Mouse (Mus musculus) gastrocnemius, adult 2 months (tissue): ENCODE measurements around the gene Pigo. TPM values are rescaled to one million over a fixed set of nuclear protein-coding genes. Genes with fewer than 3 reads are reported as not detected.

Experiments used
- DNase-seq: peaks from one replicate; pipeline ENCODE4 v3.0.0; 2022
- H3K27ac ChIP-seq: fragments of 200-600 bp; 2 replicates; pipeline ENCODE4 v1.8.1; 2022; ENCODE audit warnings: mild to moderate bottlenecking
- H3K4me3 ChIP-seq: fragments of 200-600 bp; 2 replicates; pipeline ENCODE4 v1.8.1; 2022; ENCODE audit warnings: mild to moderate bottlenecking, moderate library complexity
- CTCF ChIP-seq: fragments of 200-600 bp; IDR thresholded peaks from 2 replicates; pipeline ENCODE4 v1.8.1; 2022; ENCODE audit warnings: antibody characterized with exemption, mild to moderate bottlenecking, moderate library complexity
- intact Hi-C: fragments of 180-260 bp; cut with DNase I; formaldehyde crosslinking; loops from one replicate; pipeline ENCODE4 v1.15.1; 2025
- total RNA-seq, 2 experiments: library from RNA; stranded (reverse); gene quantifications; 2 replicates each; pipeline ENCODE4 v1.2.3; 2021

Gene Pigo
- total RNA-seq, 2 experiments from 2014 or later = 4.9 to 10.2 TPM

DNA sequence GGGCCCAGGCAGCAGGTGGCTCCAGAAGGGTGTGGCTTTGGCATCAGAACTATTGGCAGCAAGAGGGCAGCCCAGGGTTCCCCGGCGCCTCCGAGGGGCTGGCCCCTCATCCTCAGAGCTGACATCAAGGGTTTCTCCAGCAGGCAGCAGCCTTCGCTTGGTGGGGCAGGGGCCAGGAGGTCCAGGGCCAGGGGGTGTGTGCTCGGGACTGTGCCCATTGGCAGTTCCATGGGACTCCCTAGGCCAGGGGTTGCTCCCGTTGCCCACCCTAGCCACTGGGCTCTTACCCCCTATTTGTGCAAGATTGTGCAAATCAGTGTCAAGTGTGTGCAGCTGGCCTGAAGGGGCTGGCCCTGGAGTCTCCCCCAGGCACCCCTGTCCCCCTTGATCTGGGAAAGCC is 10.2 kb upstream of the Pigo start:
- H3K27ac ChIP-seq = no peak overlapping the region
- TF ChIP-seq CTCF = no peak
- DNase-seq = no peak
- H3K4me3 ChIP-seq = no peak overlapping the region
- intact Hi-C loops = loop anchor here (10.0 kb wide), 1 partner anchor 519 kb away; no protein-coding TSS in a partner anchor

DNA sequence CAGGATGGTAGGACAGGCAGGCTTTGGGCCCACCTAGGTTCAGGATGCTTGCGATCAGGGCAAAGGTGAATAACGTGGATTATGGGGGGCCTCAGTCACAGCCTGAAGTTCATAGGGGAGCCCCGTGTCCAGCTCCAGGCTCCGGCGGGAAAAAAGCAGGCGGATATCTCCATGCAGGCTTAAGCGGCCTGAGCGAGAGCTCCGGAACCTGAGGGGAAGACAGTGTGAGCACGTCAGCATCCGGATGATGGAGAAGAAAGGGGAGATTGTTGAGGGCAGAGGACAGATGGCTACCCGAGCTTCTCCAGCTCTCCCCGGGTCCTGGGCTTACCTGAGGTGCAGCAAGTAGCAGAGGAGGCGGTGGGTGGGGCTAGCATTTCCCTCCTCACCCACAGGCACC is 7.9 kb upstream of the Pigo start:
- H3K4me3 ChIP-seq = no peak overlapping the region
- TF ChIP-seq CTCF = no peak
- intact Hi-C loops = loop anchor here (10.0 kb wide), 1 partner anchor 521 kb away; no protein-coding TSS in a partner anchor
- H3K27ac ChIP-seq = no peak overlapping the region
- no peak for DNase-seq

DNA sequence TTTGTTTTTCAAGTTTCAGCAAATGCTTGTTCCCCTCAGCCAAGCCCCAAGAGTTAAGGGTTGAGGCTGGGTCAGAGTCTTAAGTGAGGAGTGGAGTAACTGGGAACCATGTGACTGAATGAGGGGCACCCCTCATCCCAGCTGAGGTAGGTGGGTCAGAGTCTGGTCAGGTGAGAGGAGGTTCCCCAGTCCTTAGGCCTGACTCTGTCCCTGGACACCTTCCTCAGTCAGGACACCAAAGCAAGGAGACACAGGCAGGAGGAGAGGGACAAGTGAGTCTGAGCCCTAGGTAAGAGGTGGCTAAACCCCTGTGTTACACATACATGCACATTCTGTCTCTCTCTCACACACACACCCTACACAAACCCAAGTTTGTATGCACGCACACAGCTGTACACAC is 6.9 kb upstream of the Pigo start:
- TF ChIP-seq CTCF = no peak
- intact Hi-C loops = loop anchor here (10.0 kb wide), 1 partner anchor 522 kb away; no protein-coding TSS in a partner anchor
- no peak overlapping the region for H3K27ac ChIP-seq

DNA sequence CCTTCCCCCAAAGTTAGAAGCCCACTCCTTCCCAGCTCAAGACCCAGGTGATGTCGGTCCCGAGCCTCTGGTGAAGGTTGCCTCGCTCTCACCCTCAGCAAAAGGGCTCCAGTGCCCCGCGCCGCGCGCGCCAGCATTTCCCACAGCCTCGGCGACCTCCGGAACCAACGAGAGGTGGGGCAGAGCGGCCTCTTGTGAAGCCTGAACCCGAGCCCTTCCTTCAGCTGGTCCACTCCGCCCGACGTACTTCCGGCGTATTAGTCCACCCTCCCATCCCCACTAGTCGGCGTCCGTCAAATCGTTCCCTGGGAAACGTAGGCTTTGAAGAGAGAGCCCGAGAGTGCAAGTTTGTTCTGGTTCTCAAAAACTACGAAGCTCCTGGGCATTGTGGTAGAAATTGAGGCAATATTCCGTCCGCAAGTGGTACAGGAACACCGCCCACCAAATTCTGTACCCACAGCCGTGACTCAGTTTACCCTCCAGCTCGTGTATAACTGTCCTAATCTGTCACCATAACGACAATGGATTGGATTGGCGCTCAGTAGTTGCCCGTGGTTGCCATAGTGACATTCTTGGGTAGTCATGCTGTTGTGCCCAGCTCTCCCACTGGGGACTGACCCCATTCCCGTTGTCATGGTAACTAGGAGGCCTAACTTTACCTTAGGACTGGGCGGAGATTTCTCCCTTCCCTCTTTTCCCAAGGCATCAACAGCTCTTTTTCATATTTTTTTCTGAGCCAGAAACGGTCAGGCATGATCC is 5.8 kb upstream of the Pigo start, which contains the start of gene Stoml2:
Gene Stoml2, minus strand, starts transcription at position 474 of the 759 bp plus-strand sequence.
- DNase-seq = peak; percentile 94
- Histone ChIP-seq H3K4me3 (peak within 1 kb of the TSS; percentile 86), H3K27ac (peak within 1 kb of the TSS; percentile 90)
- intact Hi-C loops = loop anchor here (10.0 kb wide), 1 partner anchor 523 kb away; no protein-coding TSS in a partner anchor
- TF ChIP-seq CTCF = peak; percentile 33

More for the DNA sequence above, 6.9 kb upstream of the Pigo start:
- H3K4me3 ChIP-seq = no peak overlapping the region
- DNase-seq = no peak

DNA sequence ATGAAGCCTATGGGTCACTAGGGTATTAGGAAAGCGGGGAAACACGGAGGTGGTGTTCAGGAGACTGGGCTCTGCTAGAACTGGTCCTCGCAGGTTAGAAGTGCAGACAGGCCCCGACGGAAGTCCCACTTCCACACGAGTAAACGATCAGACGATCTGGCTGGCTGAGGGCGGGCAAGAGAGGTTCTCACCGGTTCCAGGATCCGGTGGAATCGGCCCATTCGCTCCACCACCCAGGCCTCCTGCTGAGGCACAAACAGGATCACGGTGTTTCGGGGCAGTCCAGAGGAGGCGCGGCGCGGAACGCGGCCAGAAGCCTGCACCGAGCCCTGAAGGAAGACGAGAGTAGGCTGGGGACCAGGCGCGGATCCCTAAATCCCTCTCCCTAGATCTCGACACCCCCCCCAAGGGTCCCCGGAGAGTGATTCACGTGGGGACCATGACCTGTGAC is 5.2 kb upstream of the Pigo start:
- Histone ChIP-seq H3K27ac (peak overlapping the region; percentile 90), H3K4me3 (peak overlapping the region; percentile 86)
- intact Hi-C loops = loop anchor here (10.0 kb wide), 1 partner anchor 524 kb away; no protein-coding TSS in a partner anchor
- no peak for TF ChIP-seq CTCF
- peak; percentile 65 for DNase-seq

DNA sequence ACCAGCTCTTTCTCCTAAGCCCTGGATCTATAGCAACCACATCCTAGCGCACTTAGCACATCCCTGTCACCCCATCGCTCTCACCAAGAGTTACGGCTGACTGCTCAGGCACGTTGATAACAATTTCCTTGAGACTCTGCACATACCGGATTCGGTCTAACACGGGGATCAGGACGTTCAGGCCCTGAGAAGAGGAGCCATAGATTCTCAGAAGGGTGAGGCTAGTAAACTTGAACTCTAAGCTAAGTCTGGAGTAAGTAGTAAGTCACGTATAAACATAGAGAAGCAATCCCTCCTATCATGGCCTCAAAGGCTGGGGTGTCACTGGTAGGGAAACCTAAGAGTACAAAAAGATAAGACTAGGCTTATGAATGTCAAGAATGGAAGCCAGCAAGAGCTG is 4.7 kb upstream of the Pigo start:
- no peak for TF ChIP-seq CTCF
- Histone ChIP-seq H3K4me3 (peak overlapping the region; percentile 86), H3K27ac (peak overlapping the region; percentile 90)
- intact Hi-C loops = loop anchor here (10.0 kb wide), 1 partner anchor 524 kb away; no protein-coding TSS in a partner anchor
- DNase-seq = no peak

DNA sequence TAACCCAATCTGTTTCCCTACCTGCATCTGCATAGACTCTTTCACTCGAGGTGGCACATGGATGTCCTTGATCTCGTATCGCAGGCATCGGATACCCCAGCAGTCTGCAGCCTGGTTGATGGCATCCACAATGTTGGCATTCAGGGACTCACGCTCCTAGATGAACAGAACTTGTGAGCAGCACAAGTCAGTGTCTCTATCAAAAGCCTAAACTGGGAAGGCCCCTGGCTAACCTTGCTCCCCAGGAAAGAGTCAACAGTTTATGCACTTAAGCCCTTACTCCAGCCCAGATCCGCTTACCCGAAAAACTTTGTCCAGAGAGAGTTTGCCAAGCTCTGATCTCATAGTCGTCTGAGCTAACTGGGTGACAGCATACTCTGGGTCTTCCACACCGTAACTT is 4.1 kb upstream of the Pigo start:
- no peak overlapping the region; the same call in 1 of the 2 replicates for H3K4me3 ChIP-seq
- intact Hi-C loops = loop anchor here (10.0 kb wide), 1 partner anchor 525 kb away; no protein-coding TSS in a partner anchor
- H3K27ac ChIP-seq = no peak overlapping the region
- TF ChIP-seq CTCF = no peak
- DNase-seq = no peak

DNA sequence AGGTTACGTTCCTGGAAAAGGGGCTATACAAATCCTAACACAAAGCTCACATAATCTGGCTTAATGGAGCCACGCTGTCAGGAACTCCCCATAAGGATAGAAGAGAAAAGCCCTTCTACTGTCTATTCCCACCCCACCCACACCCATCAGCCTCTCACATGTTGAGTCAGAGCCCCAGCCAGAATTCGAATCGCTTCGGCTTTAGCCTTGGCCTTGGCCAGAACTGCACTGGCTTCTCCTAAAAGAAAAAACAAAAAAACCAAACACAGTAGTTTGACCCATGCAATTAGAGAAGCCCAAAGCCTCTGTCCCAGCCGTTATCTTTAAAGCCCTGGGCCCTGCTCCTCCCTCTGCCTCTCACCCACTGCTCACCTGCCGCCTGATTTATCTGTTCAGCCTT is 3.5 kb upstream of the Pigo start:
- H3K27ac ChIP-seq = no peak overlapping the region
- TF ChIP-seq CTCF = no peak
- no peak overlapping the region for H3K4me3 ChIP-seq
- intact Hi-C loops = no loop called here
- no peak for DNase-seq

DNA sequence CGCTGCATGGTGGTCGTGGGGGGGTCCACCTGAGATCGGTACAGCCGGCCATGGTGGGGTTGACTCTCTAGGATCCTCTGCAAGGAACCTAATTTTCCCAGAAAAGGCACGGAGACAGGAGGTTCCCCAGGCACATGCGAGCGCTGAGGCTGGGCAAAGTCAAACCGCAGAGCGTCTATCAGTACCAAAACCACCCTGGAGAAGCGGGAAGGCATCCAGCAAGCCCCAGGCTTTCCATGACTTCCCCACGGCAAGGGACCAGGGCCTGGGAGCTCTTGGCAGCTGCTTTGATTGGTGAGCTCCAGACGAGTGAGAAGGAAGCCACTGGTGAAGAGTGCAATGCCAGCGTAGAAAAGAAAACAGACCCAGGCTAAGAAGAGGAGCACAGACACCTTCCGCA is 946 bp downstream of the Pigo start:
- no peak for TF ChIP-seq CTCF
- intact Hi-C loops = loop anchor here (1.0 kb wide), 1 partner anchor 19 kb away; no protein-coding TSS in a partner anchor
- peak overlapping the region; percentile 95 for H3K27ac ChIP-seq
- DNase-seq = no peak
- H3K4me3 ChIP-seq = peak overlapping the region; percentile 75

DNA sequence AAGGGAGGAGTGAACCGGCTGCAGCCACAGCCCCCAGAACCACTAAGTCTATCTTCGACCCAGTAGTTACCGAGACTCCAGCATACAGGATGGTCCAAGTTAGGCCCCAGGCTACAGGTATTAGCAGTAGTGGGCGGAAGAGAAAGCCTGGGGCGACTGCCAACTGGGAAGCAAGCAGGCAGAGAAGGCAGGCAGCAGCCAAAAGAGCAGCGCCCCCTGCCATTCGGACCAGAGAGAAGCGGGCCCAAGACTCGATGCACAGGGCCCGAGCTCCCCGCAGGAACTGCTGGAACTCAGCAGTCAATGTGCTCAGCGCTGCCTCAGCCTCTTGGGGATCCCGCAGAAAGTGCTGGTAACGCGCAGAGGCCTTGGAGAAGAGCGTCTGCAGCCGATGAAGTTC is 4.3 kb downstream of the Pigo start:
- intact Hi-C loops = no loop called here
- TF ChIP-seq CTCF = no peak
- no peak overlapping the region for H3K4me3 ChIP-seq
- no peak for DNase-seq
- H3K27ac ChIP-seq = no peak overlapping the region

DNA sequence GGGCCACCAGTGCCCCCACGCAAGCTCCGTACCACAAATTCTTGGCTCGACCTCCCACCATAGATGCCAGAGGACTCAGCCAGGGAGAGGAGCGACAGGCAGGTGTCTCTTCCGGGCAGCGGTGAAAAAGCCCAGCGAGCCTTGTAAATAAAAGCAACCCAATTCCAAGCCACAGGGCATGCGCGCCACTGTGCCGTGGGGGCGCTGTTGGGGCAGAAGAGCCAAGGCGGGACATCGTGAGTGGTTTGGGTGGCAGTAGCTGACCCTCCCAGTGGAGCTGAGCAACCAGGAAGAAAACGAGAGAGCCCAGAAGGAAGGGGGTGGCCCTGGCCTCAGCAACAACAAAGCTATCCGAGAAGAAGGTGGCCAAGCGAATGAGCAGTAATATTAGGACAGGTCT is 4.7 kb downstream of the Pigo start:
- Histone ChIP-seq H3K4me3 (no peak overlapping the region), H3K27ac (no peak overlapping the region)
- intact Hi-C loops = no loop called here
- DNase-seq = no peak
- no peak for TF ChIP-seq CTCF

DNA sequence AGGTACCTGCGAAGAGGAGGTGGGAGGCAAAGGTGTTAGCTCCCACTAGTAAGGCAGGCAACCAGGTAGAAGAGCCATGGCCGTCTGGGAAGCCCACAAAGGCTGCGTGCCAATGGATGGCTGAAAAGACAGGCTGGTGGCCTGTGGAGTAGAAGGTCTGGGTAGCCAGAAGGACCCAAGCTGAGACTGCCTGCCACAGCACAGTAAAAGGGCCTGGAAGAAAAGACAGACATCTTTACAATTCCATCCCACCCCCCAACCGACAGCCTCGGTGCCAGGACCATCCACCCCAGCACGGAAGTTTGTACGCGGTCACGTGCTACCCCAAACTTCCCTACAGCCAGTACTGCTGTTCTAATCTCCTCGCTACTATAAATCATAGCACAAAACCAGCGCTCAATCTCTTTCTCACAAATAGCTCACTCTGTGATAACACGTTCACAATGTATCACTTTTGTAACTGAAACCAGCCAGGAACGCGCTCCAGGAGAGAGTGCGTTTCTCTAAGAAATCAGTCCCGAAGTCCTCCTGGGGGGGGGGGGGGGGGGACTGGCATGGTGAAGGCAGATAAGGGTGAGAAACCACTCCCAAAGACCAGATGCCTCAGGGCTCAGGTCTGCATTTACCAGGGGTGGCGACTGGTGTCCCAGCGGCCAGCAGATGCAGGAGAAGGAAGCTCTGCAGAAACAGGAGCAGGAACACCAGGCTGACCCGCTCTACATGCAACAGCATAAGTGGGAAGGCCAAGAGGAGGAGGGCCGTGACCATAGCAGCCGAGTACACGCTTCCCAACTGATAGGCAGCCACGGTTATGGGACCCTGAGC is 5.8 kb downstream of the Pigo start:
- no peak for DNase-seq
- TF ChIP-seq CTCF = no peak
- intact Hi-C loops = no loop called here
- Histone ChIP-seq H3K27ac (no peak overlapping the region), H3K4me3 (no peak overlapping the region)

DNA sequence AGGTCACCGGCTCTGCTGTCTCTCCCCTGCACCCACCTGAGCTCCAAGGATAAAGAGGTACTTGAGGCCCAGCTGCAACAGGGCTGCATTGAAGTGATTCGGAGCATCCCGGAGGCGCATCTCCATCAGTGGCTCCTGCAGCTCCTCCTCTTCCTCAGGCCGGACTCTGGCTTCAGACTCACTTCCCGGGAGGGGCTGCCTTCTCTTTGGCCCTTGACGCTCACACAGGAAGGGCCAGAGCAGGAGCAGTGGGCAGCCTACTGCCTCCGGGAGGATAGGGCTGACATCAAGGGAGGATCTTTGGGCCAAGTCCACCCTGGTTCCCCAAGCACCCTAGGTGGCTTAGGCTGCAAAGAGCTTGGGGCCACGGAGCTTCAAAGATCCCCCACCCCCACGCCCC is 6.4 kb downstream of the Pigo start:
- TF ChIP-seq CTCF = no peak
- H3K4me3 ChIP-seq = no peak overlapping the region
- intact Hi-C loops = no loop called here
- H3K27ac ChIP-seq = no peak overlapping the region
- DNase-seq = no peak
